Mouse (Mus musculus) adrenal gland, postnatal 36 days (tissue): ENCODE results near the gene P2rx3. TPM values are rescaled to one million over a fixed set of nuclear protein-coding genes. Genes with fewer than 3 reads are reported as not detected.

ENCODE experiments used
- DNase-seq, 2 experiments: peaks; one replicate each; pipeline ENCODE4 v3.0.0; 2021; ENCODE audit warnings: mixed read lengths in 1 of 2
- total RNA-seq, 2 experiments: library from RNA; stranded (reverse); gene quantifications; 2 replicates each; pipeline ENCODE4 v1.2.3; 2021

P2rx3 gene
- total RNA-seq, 2 experiments from 2014 or later: 1.6 to 2.0 TPM

- no peak for DNase-seq
Observed at GRCm38 (mm10) chr2:85043623-85044022, 6.4 kb upstream of the P2rx3 start.

GRCm38 (mm10) chr2:85038336-85038735, 1.1 kb upstream of the P2rx3 start:
- no peak for DNase-seq

GRCm38 (mm10) chr2:85036507-85037046, 685 bp downstream of the P2rx3 start:
- no peak for DNase-seq

GRCm38 (mm10) chr2:85034169-85034568, 3.1 kb downstream of the P2rx3 start:
- no peak for DNase-seq

GRCm38 (mm10) chr2:85033121-85033520, 4.1 kb downstream of the P2rx3 start:
- DNase-seq: no peak

GRCm38 (mm10) chr2:85030989-85031388, 6.3 kb downstream of the P2rx3 start:
- DNase-seq: no peak

- DNase-seq: no peak
Observed at GRCm38 (mm10) chr2:85029897-85030296, 7.4 kb downstream of the P2rx3 start.

GRCm38 (mm10) chr2:85027281-85027680, 10.0 kb downstream of the P2rx3 start:
- DNase-seq: no peak

- DNase-seq: no peak
Observed at GRCm38 (mm10) chr2:85026178-85026577, 11.1 kb downstream of the P2rx3 start.

- DNase-seq: peak in 1 of 2 experiments; percentile 40
Observed at GRCm38 (mm10) chr2:85022043-85022442, 15.2 kb downstream of the P2rx3 start.

GRCm38 (mm10) chr2:85014588-85014982, 22.7 kb downstream of the P2rx3 start:
- no peak for DNase-seq

GRCm38 (mm10) chr2:85013826-85014587, 23.3 kb downstream of the P2rx3 start:
- no peak for DNase-seq

GRCm38 (mm10) chr2:85012679-85013078, 24.6 kb downstream of the P2rx3 start:
- DNase-seq: no peak

GRCm38 (mm10) chr2:85011906-85012604, 25.2 kb downstream of the P2rx3 start:
- DNase-seq: peak in 1 of 2 experiments; percentile 15

- DNase-seq: no peak
Observed at GRCm38 (mm10) chr2:85009212-85009611, 28.1 kb downstream of the P2rx3 start.

GRCm38 (mm10) chr2:85007729-85008128, 29.5 kb downstream of the P2rx3 start:
- peak in 1 of 2 experiments; percentile 44 for DNase-seq

- DNase-seq: no peak
Observed at GRCm38 (mm10) chr2:85006600-85006999, 30.7 kb downstream of the P2rx3 start.

- no peak for DNase-seq
Observed at GRCm38 (mm10) chr2:85004341-85004740, 32.9 kb downstream of the P2rx3 start.

- DNase-seq: no peak
Observed at GRCm38 (mm10) chr2:85002575-85002974, 34.7 kb downstream of the P2rx3 start.

- DNase-seq: peak; percentile 7 to 17
Observed at GRCm38 (mm10) chr2:85001497-85001896, 35.8 kb downstream of the P2rx3 start.

GRCm38 (mm10) chr2:84999486-85000181, 37.6 kb downstream of the P2rx3 start:
- peak in 1 of 2 experiments; percentile 13 for DNase-seq

- DNase-seq: no peak
Observed at GRCm38 (mm10) chr2:84996376-84996775, 40.9 kb downstream of the P2rx3 start.

GRCm38 (mm10) chr2:84987930-84988329, 49.3 kb downstream of the P2rx3 start, which contains the start of gene Prg3:
Prg3 (plus strand) TSS chr2:84988215.
- DNase-seq: no peak
